Mouse (Mus musculus): ENCODE measurements around the gene Rap1gap. TPM values are rescaled to one million over a fixed set of nuclear protein-coding genes. Genes with fewer than 3 reads are reported as not detected.

Gene Rap1gap
- polyA plus RNA-seq (2017; shearing (Covaris generic)) = 1 to 10 TPM; 3.4 to 3.5 TPM

GRCm38 (mm10) chr4:137664433-137664979 lies at the start of gene Rap1gap:
Gene Rap1gap, plus strand, starts transcription at chr4:137664726.

Other genes starting within 250 kb of the Rap1gap start
- under 1 TPM in 1 of 2 experiments, not detected in 1; 0.29 TPM for gene Cela3b, start 234.2 kb upstream of the Rap1gap start, polyA plus RNA-seq (2017; shearing (Covaris generic))
- gene 1700013G24Rik, start 211.4 kb upstream of the Rap1gap start, polyA plus RNA-seq (2017; shearing (Covaris generic)) = not detected
- gene Hspg2, start 196.0 kb upstream of the Rap1gap start, polyA plus RNA-seq (2017; shearing (Covaris generic)) = under 1 TPM; 0.04 to 0.20 TPM
- gene Ldlrad2, start 90.2 kb upstream of the Rap1gap start, polyA plus RNA-seq (2017; shearing (Covaris generic)) = 1 to 10 TPM in 1 of 2 experiments, not detected in 1; 1.7 TPM
- gene Usp48, start 71.0 kb upstream of the Rap1gap start, polyA plus RNA-seq (2017; shearing (Covaris generic)) = 10 to 100 TPM; 82.2 to 83.4 TPM
- gene Alpl, start 131.7 kb downstream of the Rap1gap start, polyA plus RNA-seq (2017; shearing (Covaris generic)) = 1 to 10 TPM in 1 of 2 experiments, under 1 TPM in 1; 0.86 to 2.6 TPM
- gene Ece1, start 197.5 kb downstream of the Rap1gap start, polyA plus RNA-seq (2017; shearing (Covaris generic)) = 10 to 100 TPM; 23.3 to 31.7 TPM

All from inflammation-experienced regulatory T-cells (primary cell).